Mouse (Mus musculus) G1E (cell line): ENCODE measurements around the gene Tmem270.

Experiments used
- CTCF ChIP-seq: IDR thresholded peaks from 2 replicates; pipeline ENCODE4 v1.5.1; 2012; ENCODE audit warnings: low read depth, low read length, inconsistent platforms, mixed read lengths
- GATA1 ChIP-seq: IDR thresholded peaks from 2 replicates; pipeline ENCODE4 v1.6.1; 2012; ENCODE audit warnings: borderline replicate concordance, low read length, inconsistent platforms, mixed read lengths
- GATA2 ChIP-seq: IDR thresholded peaks from 2 replicates; pipeline ENCODE4 v1.6.1; 2012; ENCODE audit warnings: low read depth, low read length, inconsistent platforms, borderline replicate concordance
- POLR2AphosphoS5 ChIP-seq: IDR thresholded peaks from 2 replicates; pipeline ENCODE4 v1.6.1; 2012; ENCODE audit warnings: low read depth, low read length, inconsistent platforms; ENCODE audit not compliant: insufficient replicate concordance

GRCm38 (mm10) chr5:134891552-134891951, 15.0 kb downstream of the Tmem270 start:
- no peak for TF ChIP-seq GATA2
- no peak for TF ChIP-seq CTCF
- no peak for TF ChIP-seq GATA1
- no peak for TF ChIP-seq POLR2AphosphoS5
